ENCODE assay signal across 8 mouse cellular contexts in genomic region chr2:167851216-167851896, GRCm38 (mm10).
DNase-seq lines count a peak whose midpoint lies in the region; ATAC-seq lines count a peak whose summit lies in the region.

No protein-coding gene starts in this region.

- WGBS in embryonic facial prominence, embryonic 11.5 days: 19% methylated on average over 11 of the region's 11 CpGs
- 7% methylated on average over 11 of the region's 11 CpGs for WGBS in liver, embryonic 16.5 days (ENCODE audit: insufficient replicate concordance)

- peak; percentile 61 for DNase-seq in NIH3T3 (ENCODE audit: low read depth)
- DNase-seq in embryonic facial prominence, embryonic 11.5 days (ENCODE audit: low spot score): no peak
- DNase-seq in heart, postnatal 36 days: peak; percentile 72 to 74
- DNase-seq in B cell, adult 2 months: no peak
- DNase-seq in testis, postnatal 14 days (ENCODE audit: low spot score): no peak
- DNase-seq in layer of hippocampus, postnatal 36 days: no peak
- DNase-seq in layer of hippocampus, postnatal 14 days (ENCODE audit: low spot score in 2 of 2): no peak

- no peaks in the 10 kb centered on the region for H3K36me3 ChIP-seq in embryonic facial prominence, embryonic 11.5 days (replicated peaks; ENCODE audit: control insufficient read depth, insufficient read depth, low read depth, low read length)
- no peaks in the 10 kb centered on the region for H3K36me3 ChIP-seq in liver, embryonic 16.5 days (ENCODE audit: control insufficient read depth, insufficient read depth)

- H3K27ac ChIP-seq in embryonic facial prominence, embryonic 11.5 days (replicated peaks; ENCODE audit: low read depth, low read length): no peak overlapping the region
- H3K27ac ChIP-seq in liver, embryonic 16.5 days (ENCODE audit: low read length): no peak overlapping the region

- 0 out of 2 replicates have a peak overlapping the region, but pooled peaks have one; percentile 3 for H3K9ac ChIP-seq in embryonic facial prominence, embryonic 11.5 days (replicated peaks; ENCODE audit: low read length)
- H3K9ac ChIP-seq in liver, embryonic 16.5 days (ENCODE audit: low read depth, low read length): no peak overlapping the region

- no peak for ATAC-seq in embryonic facial prominence, embryonic 11.5 days (replicated peaks; ENCODE audit: insufficient number of reproducible peaks, low FRiP score, low TSS enrichment, low read depth)
- ATAC-seq in liver, embryonic 16.5 days (ENCODE audit: low read depth): peak; percentile 50

- intact Hi-C loops in heart, postnatal 36 days (cut with DNase I): loop anchor here (5.0 kb wide), 1 partner anchor 159 kb away; no protein-coding TSS in a partner anchor

- H3K4me3 ChIP-seq in embryonic facial prominence, embryonic 11.5 days (ENCODE audit: low read depth, low read length): no peak overlapping the region
- no peak overlapping the region for H3K4me3 ChIP-seq in liver, embryonic 16.5 days (ENCODE audit: low read depth, low read length)

- H3K4me2 ChIP-seq in embryonic facial prominence, embryonic 11.5 days (ENCODE audit: low read depth, low read length): no peak overlapping the region
- no peak overlapping the region for H3K4me2 ChIP-seq in liver, embryonic 16.5 days (ENCODE audit: low read depth, low read length)

- H3K27me3 ChIP-seq in embryonic facial prominence, embryonic 11.5 days (ENCODE audit: control insufficient read depth, insufficient read depth, low read length): no peaks in the 10 kb centered on the region
- H3K27me3 ChIP-seq in liver, embryonic 16.5 days (ENCODE audit: control insufficient read depth, insufficient read depth, low read depth, low read length): no peaks in the 10 kb centered on the region; the same call in 1 of the 2 replicates

- H3K9me3 ChIP-seq in embryonic facial prominence, embryonic 11.5 days (replicated peaks; ENCODE audit: control insufficient read depth, low read length): no peaks in the 10 kb centered on the region
- H3K9me3 ChIP-seq in liver, embryonic 16.5 days (replicated peaks; ENCODE audit: control insufficient read depth, low read length): no peaks in the 10 kb centered on the region

- H3K4me1 ChIP-seq in embryonic facial prominence, embryonic 11.5 days (ENCODE audit: control insufficient read depth, insufficient read depth, low read length): peaks cover 5% of the 10 kb centered on the region; the same call in 1 of the 2 replicates
- H3K4me1 ChIP-seq in liver, embryonic 16.5 days (ENCODE audit: control insufficient read depth, low read depth, low read length): peaks cover 19% of the 10 kb centered on the region

Comparison
In these comparisons a context has a peak if more than half of its experiments do, and no peak if none do; other contexts are left out.
1. DNase-seq: peak in NIH3T3 (single experiment) and heart, postnatal 36 days (2 of 2); none in embryonic facial prominence, embryonic 11.5 days (single experiment), B cell, adult 2 months (0 of 2), testis, postnatal 14 days (single experiment), layer of hippocampus, postnatal 36 days (0 of 2) and layer of hippocampus, postnatal 14 days (0 of 2).